Mouse (Mus musculus): ENCODE measurements around the gene Ctrc.

The Ctrc gene

GRCm38 (mm10) chr4:141845999-141846398 is at the start of gene Ctrc:
Gene Ctrc (minus strand): TSS chr4:141846359.
- DNase-seq (ENCODE audit: low spot score) = no peak

GRCm38 (mm10) chr4:141895772-141896171 is 49.6 kb upstream of the Ctrc start:
- DNase-seq (ENCODE audit: low spot score) = no peak

- peak; percentile 43 for DNase-seq (ENCODE audit: low spot score)
Observed at GRCm38 (mm10) chr4:141893157-141893784, 47.1 kb upstream of the Ctrc start.

- no peak for DNase-seq (ENCODE audit: low spot score)
Observed at GRCm38 (mm10) chr4:141886385-141886968, 40.3 kb upstream of the Ctrc start.

- DNase-seq (ENCODE audit: low spot score) = peak; percentile 32
Observed at GRCm38 (mm10) chr4:141885451-141885850, 39.3 kb upstream of the Ctrc start.

GRCm38 (mm10) chr4:141882858-141883257 is 36.7 kb upstream of the Ctrc start:
- peak; percentile 31 for DNase-seq (ENCODE audit: low spot score)

GRCm38 (mm10) chr4:141881950-141882349 is 35.8 kb upstream of the Ctrc start:
- no peak for DNase-seq (ENCODE audit: low spot score)

- peak; percentile 65 for DNase-seq (ENCODE audit: low spot score)
Observed at GRCm38 (mm10) chr4:141881289-141881914, 35.2 kb upstream of the Ctrc start.

- DNase-seq (ENCODE audit: low spot score) = peak; percentile 74
Observed at GRCm38 (mm10) chr4:141879875-141880274, 33.7 kb upstream of the Ctrc start.

GRCm38 (mm10) chr4:141879074-141879473 is 32.9 kb upstream of the Ctrc start:
- no peak for DNase-seq (ENCODE audit: low spot score)

GRCm38 (mm10) chr4:141878621-141879020 is 32.5 kb upstream of the Ctrc start:
- DNase-seq (ENCODE audit: low spot score) = no peak

GRCm38 (mm10) chr4:141875481-141876108 is 29.4 kb upstream of the Ctrc start:
- no peak for DNase-seq (ENCODE audit: low spot score)

- peak; percentile 81 for DNase-seq (ENCODE audit: low spot score)
Observed at GRCm38 (mm10) chr4:141874601-141875460, 28.7 kb upstream of the Ctrc start, which contains the start of gene Efhd2. Gene Efhd2 (minus strand): TSS chr4:141874920.

- DNase-seq (ENCODE audit: low spot score) = no peak
Observed at GRCm38 (mm10) chr4:141874111-141874600, 28.0 kb upstream of the Ctrc start.

- DNase-seq (ENCODE audit: low spot score) = no peak
Observed at GRCm38 (mm10) chr4:141872977-141873376, 26.8 kb upstream of the Ctrc start.

GRCm38 (mm10) chr4:141871909-141872308 is 25.8 kb upstream of the Ctrc start:
- DNase-seq (ENCODE audit: low spot score) = no peak

- no peak for DNase-seq (ENCODE audit: low spot score)
Observed at GRCm38 (mm10) chr4:141871333-141871725, 25.2 kb upstream of the Ctrc start.

GRCm38 (mm10) chr4:141870666-141871332 is 24.6 kb upstream of the Ctrc start:
- no peak for DNase-seq (ENCODE audit: low spot score)

GRCm38 (mm10) chr4:141869436-141870215 is 23.5 kb upstream of the Ctrc start:
- DNase-seq (ENCODE audit: low spot score) = no peak

- DNase-seq (ENCODE audit: low spot score) = no peak
Observed at GRCm38 (mm10) chr4:141868051-141868450, 21.9 kb upstream of the Ctrc start.

All from yolk sac, embryonic 10.5 days (tissue).